8 mouse cellular contexts compared by ENCODE assay signal in the genomic region with DNA sequence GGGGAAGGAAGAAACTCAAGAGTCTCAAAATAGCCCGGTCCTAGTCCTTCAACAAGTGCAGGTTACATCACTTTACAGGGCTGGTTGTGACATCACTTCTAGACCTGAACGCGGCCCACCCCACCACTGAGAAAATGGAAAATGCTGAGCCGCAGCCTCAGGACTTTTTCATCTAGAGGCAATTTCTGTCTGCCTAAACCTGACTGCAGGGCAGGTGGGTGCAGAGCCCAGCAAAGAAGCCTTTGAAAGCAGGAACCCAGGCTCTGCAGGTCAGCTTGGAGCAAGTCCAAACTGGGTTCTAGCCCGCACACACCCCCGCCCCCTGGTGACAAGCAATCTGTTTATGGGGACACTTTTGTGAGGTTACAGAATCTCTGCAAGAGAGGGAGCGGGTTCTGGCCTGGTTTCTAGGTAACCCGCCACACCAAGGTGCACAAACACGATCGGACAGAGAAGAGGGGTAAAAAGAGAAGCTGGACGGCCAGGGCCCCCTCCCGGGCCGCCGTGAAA.
A peak's percentile ranks its signal among the peaks of the same experiment; 100 is the strongest.
DNase-seq lines count a peak whose midpoint lies in the region; ATAC-seq and TF ChIP-seq lines count a peak whose summit lies in the region.

No protein-coding gene starts in this region.

- no peaks in the 10 kb centered on the region for H3K36me3 ChIP-seq in kidney, embryonic 16.5 days (ENCODE audit: insufficient read depth, low read length)
- no peaks in the 10 kb centered on the region for H3K36me3 ChIP-seq in lung, embryonic 14.5 days (ENCODE audit: insufficient read depth)
- H3K36me3 ChIP-seq in neural tube, embryonic 14.5 days (ENCODE audit: control insufficient read depth, insufficient read depth, low read length) = no peaks in the 10 kb centered on the region

- peak; percentile 8 for ATAC-seq in kidney, embryonic 16.5 days (ENCODE audit: low FRiP score, low TSS enrichment)
- ATAC-seq in lung, embryonic 14.5 days (ENCODE audit: insufficient read depth) = peak; percentile 9
- no peak; the same call in 1 of the 2 replicates for ATAC-seq in neural tube, embryonic 14.5 days (ENCODE audit: low read depth)

- intact Hi-C loops in gastrocnemius, postnatal 14 days (cut with DNase I; ENCODE audit: low total_unique reads) = no loop called here

- DNase-seq in urinary bladder, postnatal 25 days (ENCODE audit: low spot score) = peak; percentile 26
- DNase-seq in urinary bladder, adult 2 months (ENCODE audit: low spot score) = no peak
- peak; percentile 91 for DNase-seq in cerebellum, adult 11-12 months
- peak; percentile 44 for DNase-seq in gastrocnemius, postnatal 14 days
- peak; percentile 75 for DNase-seq in lung, embryonic 14.5 days
- DNase-seq in adipocyte (ENCODE audit: low spot score) = no peak

- no peaks in the 10 kb centered on the region for H3K27me3 ChIP-seq in kidney, embryonic 16.5 days (ENCODE audit: insufficient read depth, low read length)
- no peaks in the 10 kb centered on the region for H3K27me3 ChIP-seq in lung, embryonic 14.5 days (ENCODE audit: insufficient read depth, low read length)
- no peaks in the 10 kb centered on the region for H3K27me3 ChIP-seq in neural tube, embryonic 14.5 days (ENCODE audit: control insufficient read depth, insufficient read depth, low read length)

- 2% methylated on average over 14 of the region's 14 CpGs for WGBS in kidney, embryonic 16.5 days
- WGBS in lung, embryonic 14.5 days = under 1% methylated on average over 14 of the region's 14 CpGs
- WGBS in neural tube, embryonic 14.5 days = under 1% methylated on average over 14 of the region's 14 CpGs

- peak overlapping the region; percentile 69 for H3K4me2 ChIP-seq in kidney, embryonic 16.5 days (replicated peaks; ENCODE audit: low read depth, low read length)
- H3K4me2 ChIP-seq in lung, embryonic 14.5 days = peak overlapping the region; percentile 68
- H3K4me2 ChIP-seq in neural tube, embryonic 14.5 days (ENCODE audit: low read depth, low read length) = peak overlapping the region; percentile 70

- peak overlapping the region; percentile 54 for H3K4me3 ChIP-seq in kidney, embryonic 16.5 days (ENCODE audit: low read length)
- peak overlapping the region; percentile 47 for H3K4me3 ChIP-seq in lung, embryonic 14.5 days (ENCODE audit: low read depth, low read length)
- peak overlapping the region; percentile 51 for H3K4me3 ChIP-seq in neural tube, embryonic 14.5 days (ENCODE audit: low read depth, low read length)

- H3K9ac ChIP-seq in kidney, embryonic 16.5 days (replicated peaks; ENCODE audit: low read length) = peak overlapping the region; percentile 78
- peak overlapping the region; percentile 77 for H3K9ac ChIP-seq in lung, embryonic 14.5 days
- H3K9ac ChIP-seq in neural tube, embryonic 14.5 days (replicated peaks; ENCODE audit: low read depth, low read length) = peak overlapping the region; percentile 86

- peak; percentile 22 for TF ChIP-seq CTCF in lung, embryonic 14.5 days (IDR thresholded peaks at IDR 0.05; ENCODE audit: low read depth)

- H3K27ac ChIP-seq in kidney, embryonic 16.5 days (ENCODE audit: low read length) = peak overlapping the region; percentile 96
- H3K27ac ChIP-seq in lung, embryonic 14.5 days (ENCODE audit: low read depth) = peak overlapping the region; percentile 99
- H3K27ac ChIP-seq in neural tube, embryonic 14.5 days (ENCODE audit: low read depth, low read length) = peak overlapping the region; percentile 92

- peaks cover 72% of the 10 kb centered on the region for H3K4me1 ChIP-seq in kidney, embryonic 16.5 days (ENCODE audit: insufficient read depth, low read length)
- H3K4me1 ChIP-seq in lung, embryonic 14.5 days (ENCODE audit: insufficient read depth) = peaks cover 44% of the 10 kb centered on the region
- H3K4me1 ChIP-seq in neural tube, embryonic 14.5 days (ENCODE audit: control insufficient read depth, insufficient read depth, low read length) = peaks cover 11% of the 10 kb centered on the region

- H3K9me3 ChIP-seq in kidney, embryonic 16.5 days (ENCODE audit: low read length) = no peaks in the 10 kb centered on the region
- H3K9me3 ChIP-seq in lung, embryonic 14.5 days (ENCODE audit: low read depth, low read length) = no peaks in the 10 kb centered on the region
- H3K9me3 ChIP-seq in neural tube, embryonic 14.5 days (ENCODE audit: control insufficient read depth, low read length) = no peaks in the 10 kb centered on the region

Comparison
In these comparisons a context has a peak if more than half of its experiments do, and no peak if none do; other contexts are left out.
1. DNase-seq: peak in urinary bladder, postnatal 25 days (single experiment), cerebellum, adult 11-12 months (single experiment), gastrocnemius, postnatal 14 days (single experiment) and lung, embryonic 14.5 days (single experiment); none in urinary bladder, adult 2 months (single experiment) and adipocyte (single experiment).
2. Peak in every context shown above with its lines, with median percentiles within 50 percentile points of each other: H3K27ac ChIP-seq, H3K4me2 ChIP-seq, H3K4me3 ChIP-seq and H3K9ac ChIP-seq.